Mouse (Mus musculus): ENCODE measurements around the gene Oxct2a. TPM values are rescaled to one million over a fixed set of nuclear protein-coding genes. Genes with fewer than 3 reads are reported as not detected.
A peak's percentile ranks its signal among the peaks of the same experiment; 100 is the strongest.
"Not testable (repeated sequence)": the region's sequence is repeated elsewhere in the genome, so short reads cannot be mapped to it uniquely, and the experiment has no call there.

The Oxct2a gene
- polyA plus RNA-seq, 1 experiment, result not detected

- no peak overlapping the region for H3K4me3 ChIP-seq (replicated peaks; ENCODE audit: extremely low read depth, low read depth, low read length)
- DNase-seq, result no peak
- no peak for TF ChIP-seq POLR2A (IDR thresholded peaks at IDR 0.05; ENCODE audit: borderline replicate concordance, extremely low read depth, low read depth, low read length)
- H3K4me1 ChIP-seq (ENCODE audit: control insufficient read depth, insufficient read depth, low read length), result 0 out of 2 replicates have a peak, but pooled peaks cover 3% of the 10 kb centered on the region
- 68% methylated on average over 6 of the region's 6 CpGs for WGBS
Observed at GRCm38 (mm10) chr4:123284731-123285624, 38.5 kb downstream of the Oxct2a start.

GRCm38 (mm10) chr4:123283675-123284064 is 39.8 kb downstream of the Oxct2a start:
- WGBS, result 1% methylated on average over 15 of the region's 15 CpGs
- peak; percentile 25 for DNase-seq
- not testable (repeated sequence) for H3K4me1 ChIP-seq (ENCODE audit: control insufficient read depth, insufficient read depth, low read length)
- peak overlapping the region; percentile 63 for H3K4me3 ChIP-seq (replicated peaks; ENCODE audit: extremely low read depth, low read depth, low read length)

GRCm38 (mm10) chr4:123282915-123283674 is 40.3 kb downstream of the Oxct2a start:
- not testable (repeated sequence) for H3K4me1 ChIP-seq (ENCODE audit: control insufficient read depth, insufficient read depth, low read length)
- under 1% methylated on average over 48 of the region's 55 CpGs for WGBS

GRCm38 (mm10) chr4:123282500-123282899 is 40.9 kb downstream of the Oxct2a start:
- peak overlapping the region; percentile 58 for H3K4me3 ChIP-seq (replicated peaks; ENCODE audit: extremely low read depth, low read depth, low read length)
- under 1% methylated on average over 25 of the region's 25 CpGs for whole genome bisulfite sequencing
- 0 out of 2 replicates have a peak, but pooled peaks cover 3% of the 10 kb centered on the region for H3K4me1 ChIP-seq (ENCODE audit: control insufficient read depth, insufficient read depth, low read length)
- peak; percentile 85 for DNase-seq
- TF ChIP-seq POLR2A (IDR thresholded peaks at IDR 0.05; ENCODE audit: borderline replicate concordance, extremely low read depth, low read depth, low read length) (peak; percentile 50; the same call in 1 of the 2 replicates), CTCF (IDR thresholded peaks at IDR 0.05; ENCODE audit: insufficient read depth, low read length) (peak; percentile 67)

More at GRCm38 (mm10) chr4:123282915-123283674, 40.3 kb downstream of the Oxct2a start:
- peak; percentile 30 for DNase-seq
- H3K4me3 ChIP-seq (replicated peaks; ENCODE audit: extremely low read depth, low read depth, low read length), result peak overlapping the region; percentile 58

GRCm38 (mm10) chr4:123280117-123280516 is 43.3 kb downstream of the Oxct2a start:
- Histone ChIP-seq H3K4me1 (ENCODE audit: control insufficient read depth, insufficient read depth, low read length) (0 out of 2 replicates have a peak, but pooled peaks cover 3% of the 10 kb centered on the region), H3K4me3 (replicated peaks; ENCODE audit: extremely low read depth, low read depth, low read length) (no peak overlapping the region)
- 55% methylated on average over 3 of the region's 3 CpGs for WGBS
- no peak for DNase-seq
- TF ChIP-seq POLR2A (IDR thresholded peaks at IDR 0.05; ENCODE audit: borderline replicate concordance, extremely low read depth, low read depth, low read length) (no peak), CTCF (IDR thresholded peaks at IDR 0.05; ENCODE audit: insufficient read depth, low read length) (no peak)

Other genes with a start within 250 kb of the Oxct2a start
- gene Bmp8b, start 218.5 kb downstream of the Oxct2a start, polyA plus RNA-seq (2012; rRNA removed), result 0.06 and 0.07 TPM in 2 replicates
- gene Oxct2b, start 207.4 kb downstream of the Oxct2a start, polyA plus RNA-seq (2012; rRNA removed), result not detected in 2 replicates
- 13.0 and 15.3 TPM in 2 replicates for gene Ppie, start 183.7 kb downstream of the Oxct2a start, polyA plus RNA-seq (2012; rRNA removed)
- 2.6 and 2.8 TPM in 2 replicates for gene Hpcal4, start 140.4 kb downstream of the Oxct2a start, polyA plus RNA-seq (2012; rRNA removed)
- 0.69 and 0.77 TPM in 2 replicates for gene Nt5c1a, start 122.1 kb downstream of the Oxct2a start, polyA plus RNA-seq (2012; rRNA removed)
- gene Heyl, start 90.1 kb downstream of the Oxct2a start, polyA plus RNA-seq (2012; rRNA removed), result 17.9 and 18.0 TPM in 2 replicates
- gene Pabpc4, start 61.3 kb downstream of the Oxct2a start, polyA plus RNA-seq (2012; rRNA removed), result 60.3 and 65.4 TPM in 2 replicates
- 0.27 and 0.55 TPM in 2 replicates for gene Bmp8a, start 19.6 kb upstream of the Oxct2a start, polyA plus RNA-seq (2012; rRNA removed)

Measured in lung, adult 2 months (tissue).